Comparison of ENCODE assay signal across 8 mouse cellular contexts in genomic region chr11:55423756-55424155, GRCm38 (mm10). TPM values are rescaled to one million over a fixed set of nuclear protein-coding genes. Genes with fewer than 3 reads are reported as not detected.
DNase-seq lines count a peak whose midpoint lies in the region; ATAC-seq and TF ChIP-seq lines count a peak whose summit lies in the region.

No protein-coding gene starts in this region.

- peaks cover 40% of the 10 kb centered on the region for H3K4me1 ChIP-seq in heart, embryonic 11.5 days (ENCODE audit: control insufficient read depth, insufficient read depth, low read length)
- H3K4me1 ChIP-seq in heart, embryonic 16.5 days (ENCODE audit: control insufficient read depth, insufficient read depth, low read length) = peaks cover 37% of the 10 kb centered on the region
- peaks cover 28% of the 10 kb centered on the region for H3K4me1 ChIP-seq in midbrain, embryonic 11.5 days (ENCODE audit: control insufficient read depth, insufficient read depth, low read length)
- H3K4me1 ChIP-seq in thymus, adult 2 months (replicated peaks; ENCODE audit: control insufficient read depth, insufficient read depth, low read length) = no peaks in the 10 kb centered on the region; the same call in 1 of the 2 replicates

- no peak for ATAC-seq in heart, embryonic 11.5 days (replicated peaks; ENCODE audit: insufficient number of reproducible peaks, low FRiP score, low TSS enrichment)
- 0 out of 2 replicates have a peak, but pooled peaks have one; percentile 15 for ATAC-seq in heart, embryonic 16.5 days (replicated peaks; ENCODE audit: extremely low read depth, insufficient read depth, low FRiP score)
- ATAC-seq in midbrain, embryonic 11.5 days (ENCODE audit: low FRiP score) = peak; percentile 81
- no peak for ATAC-seq in granulocyte monocyte progenitor cell, adult 5-6 weeks (replicated peaks; ENCODE audit: poor library complexity, severe bottlenecking)

- H3K27me3 ChIP-seq in heart, embryonic 11.5 days (ENCODE audit: control insufficient read depth, insufficient read depth, low read length) = no peaks in the 10 kb centered on the region
- H3K27me3 ChIP-seq in heart, embryonic 16.5 days (ENCODE audit: control insufficient read depth, insufficient read depth, low read length) = no peaks in the 10 kb centered on the region
- no peaks in the 10 kb centered on the region for H3K27me3 ChIP-seq in midbrain, embryonic 11.5 days (ENCODE audit: control insufficient read depth, insufficient read depth, low read length)
- H3K27me3 ChIP-seq in thymus, adult 2 months (ENCODE audit: control insufficient read depth, insufficient read depth, low read length) = no peaks in the 10 kb centered on the region

- no peaks in the 10 kb centered on the region for H3K36me3 ChIP-seq in heart, embryonic 11.5 days (ENCODE audit: control insufficient read depth, insufficient read depth, low read length)
- no peaks in the 10 kb centered on the region for H3K36me3 ChIP-seq in heart, embryonic 16.5 days (ENCODE audit: control insufficient read depth, insufficient read depth)
- H3K36me3 ChIP-seq in midbrain, embryonic 11.5 days (ENCODE audit: control insufficient read depth, insufficient read depth, low read length) = no peaks in the 10 kb centered on the region
- no peaks in the 10 kb centered on the region for H3K36me3 ChIP-seq in thymus, adult 2 months (ENCODE audit: control insufficient read depth, insufficient read depth, low read length)

- no peak overlapping the region for H3K4me3 ChIP-seq in heart, embryonic 11.5 days (ENCODE audit: low read depth, low read length)
- no peak overlapping the region for H3K4me3 ChIP-seq in heart, embryonic 16.5 days (ENCODE audit: low read length)
- H3K4me3 ChIP-seq in midbrain, embryonic 11.5 days (ENCODE audit: low read depth, low read length) = no peak overlapping the region
- H3K4me3 ChIP-seq in thymus, adult 2 months (ENCODE audit: control insufficient read depth, insufficient read depth, low read length) = no peak overlapping the region

- intact Hi-C loops in heart, postnatal 25 days (cut with DNase I) = no loop called here

- no peak for TF ChIP-seq POLR2A in thymus, adult 2 months (IDR thresholded peaks at IDR 0.05; ENCODE audit: control insufficient read depth, extremely low read depth, insufficient read depth, low read length, poor library complexity)

- no peaks in the 10 kb centered on the region for H3K9me3 ChIP-seq in heart, embryonic 11.5 days (replicated peaks; ENCODE audit: control insufficient read depth, low read length)
- H3K9me3 ChIP-seq in heart, embryonic 16.5 days (replicated peaks; ENCODE audit: control insufficient read depth, low read length) = no peaks in the 10 kb centered on the region
- no peaks in the 10 kb centered on the region for H3K9me3 ChIP-seq in midbrain, embryonic 11.5 days (ENCODE audit: control insufficient read depth, low read length)

- peak overlapping the region; percentile 43; the same call in 1 of the 2 replicates for H3K9ac ChIP-seq in heart, embryonic 11.5 days (ENCODE audit: low read depth, low read length)
- no peak overlapping the region for H3K9ac ChIP-seq in heart, embryonic 16.5 days (ENCODE audit: low read length)
- H3K9ac ChIP-seq in midbrain, embryonic 11.5 days (ENCODE audit: low read length) = no peak overlapping the region

- DNase-seq in heart, postnatal 25 days (ENCODE audit: low spot score) = no peak
- peak; percentile 82 for DNase-seq in ES-CJ7 (ENCODE audit: low read depth, low spot score)
- peak; percentile 81 to 82 for DNase-seq in cerebellum, postnatal 14 days
- peak; percentile 88 for DNase-seq in midbrain, embryonic 11.5 days (ENCODE audit: low spot score, missing footprints)
- DNase-seq in thymus, adult 2 months = no peak

- 19% methylated on average over 4 of the region's 4 CpGs for WGBS in heart, embryonic 11.5 days (ENCODE audit: insufficient replicate concordance)
- 14% methylated on average over 4 of the region's 4 CpGs for WGBS in heart, embryonic 16.5 days
- WGBS in midbrain, embryonic 11.5 days = 45% methylated on average over 4 of the region's 4 CpGs
- 48% methylated on average over 4 of the region's 4 CpGs for WGBS in thymus, adult 2 months

- peak overlapping the region; percentile 6; the same call in 1 of the 2 replicates for H3K4me2 ChIP-seq in heart, embryonic 11.5 days
- no peak overlapping the region for H3K4me2 ChIP-seq in heart, embryonic 16.5 days (ENCODE audit: low read depth, low read length)
- no peak overlapping the region for H3K4me2 ChIP-seq in midbrain, embryonic 11.5 days

- TF ChIP-seq CTCF in thymus, adult 2 months (IDR thresholded peaks at IDR 0.05; ENCODE audit: borderline replicate concordance, control insufficient read depth, extremely low read depth, insufficient read depth, low read length, poor library complexity) = no peak

- H3K27ac ChIP-seq in heart, embryonic 11.5 days (ENCODE audit: low read depth, low read length) = peak overlapping the region; percentile 85
- H3K27ac ChIP-seq in heart, embryonic 16.5 days (ENCODE audit: low read length) = peak overlapping the region; percentile 67
- H3K27ac ChIP-seq in midbrain, embryonic 11.5 days (ENCODE audit: low read depth, low read length) = peak overlapping the region; percentile 57
- H3K27ac ChIP-seq in thymus, adult 2 months (ENCODE audit: control insufficient read depth, insufficient read depth, low read length) = no peak overlapping the region

RNA-seq across cellular contexts. Expression of gene Sparc, which starts 0.8 kb away (rescaled TPM):
- polyA plus RNA-seq in heart, embryonic 11.5 days (2014; fragmentation: Nextera tagmentation; extraction: Ambion mirVana) = 1,182 and 1,259 TPM in 2 replicates
- 100 to 1,000 TPM; 785 to 951 TPM for total RNA-seq in heart, postnatal 25 days (2021)
- polyA plus RNA-seq in heart, embryonic 16.5 days (2015; fragmentation: Nextera tagmentation; extraction: Ambion mirVana) = 1,876 and 1,966 TPM in 2 replicates
- polyA plus RNA-seq in midbrain, embryonic 11.5 days (2014; fragmentation: Nextera tagmentation; extraction: Ambion mirVana) = 411 and 428 TPM in 2 replicates
- not detected in 2 replicates for total RNA-seq in granulocyte monocyte progenitor cell, adult 5-6 weeks (2014; fragmentation: Nextera tagmentation)
- total RNA-seq in granulocyte monocyte progenitor cell, adult 5-6 weeks (2017) = 0.31 TPM in 1 of 2 replicates, not detected in the other
- polyA plus RNA-seq in thymus, adult 2 months (2012; rRNA removed) = 177 and 230 TPM in 2 replicates

RNA-seq across cellular contexts. Expression of gene Atox1, which starts 37.3 kb away (rescaled TPM):
- 273 and 292 TPM in 2 replicates for polyA plus RNA-seq in heart, embryonic 11.5 days (2014; fragmentation: Nextera tagmentation; extraction: Ambion mirVana)
- total RNA-seq in heart, postnatal 25 days (2021) = 100 to 1,000 TPM; 113 to 124 TPM
- polyA plus RNA-seq in heart, embryonic 16.5 days (2015; fragmentation: Nextera tagmentation; extraction: Ambion mirVana) = 213 and 263 TPM in 2 replicates
- 217 and 224 TPM in 2 replicates for polyA plus RNA-seq in midbrain, embryonic 11.5 days (2014; fragmentation: Nextera tagmentation; extraction: Ambion mirVana)
- total RNA-seq in granulocyte monocyte progenitor cell, adult 5-6 weeks (2014; fragmentation: Nextera tagmentation) = 164 and 224 TPM in 2 replicates
- 52.8 and 89.1 TPM in 2 replicates for total RNA-seq in granulocyte monocyte progenitor cell, adult 5-6 weeks (2017)
- polyA plus RNA-seq in thymus, adult 2 months (2012; rRNA removed) = 383 and 432 TPM in 2 replicates

RNA-seq across cellular contexts. Expression of gene G3bp1, which starts 45.7 kb away (rescaled TPM):
- 125 and 133 TPM in 2 replicates for polyA plus RNA-seq in heart, embryonic 11.5 days (2014; fragmentation: Nextera tagmentation; extraction: Ambion mirVana)
- total RNA-seq in heart, postnatal 25 days (2021) = 10 to 100 TPM; 39.7 to 42.8 TPM
- 104 and 106 TPM in 2 replicates for polyA plus RNA-seq in heart, embryonic 16.5 days (2015; fragmentation: Nextera tagmentation; extraction: Ambion mirVana)
- 241 and 244 TPM in 2 replicates for polyA plus RNA-seq in midbrain, embryonic 11.5 days (2014; fragmentation: Nextera tagmentation; extraction: Ambion mirVana)
- total RNA-seq in granulocyte monocyte progenitor cell, adult 5-6 weeks (2014; fragmentation: Nextera tagmentation) = 87.8 and 97.3 TPM in 2 replicates
- 130 and 133 TPM in 2 replicates for total RNA-seq in granulocyte monocyte progenitor cell, adult 5-6 weeks (2017)
- polyA plus RNA-seq in thymus, adult 2 months (2012; rRNA removed) = 42.3 and 52.3 TPM in 2 replicates

Comparison
In these comparisons a context has a peak if more than half of its experiments do, and no peak if none do; other contexts are left out.
1. ATAC-seq: peak in heart, embryonic 16.5 days (single experiment) and midbrain, embryonic 11.5 days (single experiment); none in heart, embryonic 11.5 days (single experiment) and granulocyte monocyte progenitor cell, adult 5-6 weeks (single experiment).
2. DNase-seq: peak in ES-CJ7 (single experiment), cerebellum, postnatal 14 days (2 of 2) and midbrain, embryonic 11.5 days (single experiment); none in heart, postnatal 25 days (single experiment) and thymus, adult 2 months (single experiment).